Mouse (Mus musculus): ENCODE data around the gene Wfikkn2.
A peak's percentile ranks its signal among the peaks of the same experiment; 100 is the strongest.
"Not testable (repeated sequence)": the region's sequence is repeated elsewhere in the genome, so short reads cannot be mapped to it uniquely, and the experiment has no call there.

The Wfikkn2 gene

DNA sequence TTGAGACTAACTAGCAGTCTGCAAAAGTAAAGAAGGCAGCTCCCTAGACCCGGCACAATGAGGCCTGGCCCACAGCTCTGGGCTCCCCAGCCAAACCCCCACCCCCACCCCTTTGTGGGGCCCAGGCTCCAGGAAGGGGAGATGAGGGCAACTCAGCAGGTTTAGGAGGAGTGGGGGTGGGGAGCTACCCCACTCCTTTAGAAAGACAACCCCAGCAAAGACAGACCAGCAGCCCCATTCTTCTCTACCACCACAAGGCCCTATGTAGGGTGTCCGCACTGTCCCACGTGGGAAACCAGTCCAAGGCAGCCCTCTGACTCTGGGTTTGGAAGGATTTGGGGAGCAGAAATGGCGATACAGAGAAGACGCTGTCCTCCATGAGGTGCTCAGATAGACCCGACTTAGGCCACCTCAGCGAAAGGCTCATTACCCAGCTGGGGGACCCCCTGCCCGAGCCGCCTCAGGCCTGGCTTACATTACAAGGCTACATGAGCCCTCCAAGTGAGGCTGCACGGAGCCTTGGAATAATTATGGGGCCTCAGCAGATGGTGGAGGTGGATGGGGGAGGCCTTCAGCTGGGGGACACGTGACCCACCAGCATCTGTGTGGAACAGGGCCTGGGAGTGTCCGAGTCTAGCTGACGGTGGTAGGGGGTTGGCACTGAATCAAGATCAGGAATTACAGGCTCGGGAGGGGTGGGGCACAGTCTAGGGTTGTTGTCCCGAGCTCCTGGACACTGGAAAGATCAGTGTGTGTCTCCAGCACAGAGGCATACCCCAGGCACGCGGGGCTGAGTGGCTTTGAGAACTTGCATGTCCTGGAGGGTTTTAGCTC is at the start of gene Wfikkn2:
Gene Wfikkn2 (minus strand): TSS at position 51 of the 834 bp plus-strand sequence.
- no peak for DNase-seq

DNA sequence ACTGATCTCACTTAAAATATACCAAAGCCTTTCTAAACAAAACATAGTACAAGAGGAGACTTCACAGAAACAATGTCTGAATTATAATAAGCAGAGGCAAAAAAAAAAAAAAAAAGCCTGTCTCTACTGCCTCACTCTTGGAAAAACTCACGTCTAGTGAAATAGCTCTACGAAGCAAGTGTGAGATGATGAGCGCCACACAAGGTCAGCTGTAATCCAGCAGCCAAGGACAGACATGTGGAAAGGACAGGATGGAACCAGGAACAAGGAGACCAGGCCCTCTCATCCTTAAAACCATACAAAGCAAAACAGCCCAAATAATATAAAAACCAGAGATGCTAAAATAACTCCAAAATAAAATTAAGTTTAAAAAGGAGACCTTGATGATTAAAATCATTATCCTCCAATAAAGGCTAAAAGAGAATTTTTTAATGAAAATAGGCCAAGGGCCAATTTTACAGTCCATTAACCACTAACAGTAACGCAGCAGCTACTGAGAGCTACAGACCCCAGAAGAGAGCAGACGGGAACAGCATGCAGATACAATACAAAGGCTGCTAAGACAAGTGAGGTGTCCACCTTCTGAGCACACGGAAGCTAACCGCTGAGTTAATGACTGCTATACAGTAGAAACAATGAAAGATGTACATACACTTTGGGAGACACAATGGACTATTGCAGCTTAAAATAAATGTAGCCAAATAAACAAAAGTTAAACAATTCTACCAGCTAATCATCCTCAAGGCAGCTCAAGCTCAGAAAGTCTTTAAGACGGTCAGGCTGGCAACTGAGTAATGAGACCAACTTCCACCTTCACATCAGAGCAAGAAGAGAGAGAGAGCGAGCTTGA is 49.4 kb upstream of the Wfikkn2 start:
- no peak for DNase-seq

- no peak for DNase-seq
Observed at GRCm38 (mm10) chr11:94290062-94290740, 44.4 kb upstream of the Wfikkn2 start.

DNA sequence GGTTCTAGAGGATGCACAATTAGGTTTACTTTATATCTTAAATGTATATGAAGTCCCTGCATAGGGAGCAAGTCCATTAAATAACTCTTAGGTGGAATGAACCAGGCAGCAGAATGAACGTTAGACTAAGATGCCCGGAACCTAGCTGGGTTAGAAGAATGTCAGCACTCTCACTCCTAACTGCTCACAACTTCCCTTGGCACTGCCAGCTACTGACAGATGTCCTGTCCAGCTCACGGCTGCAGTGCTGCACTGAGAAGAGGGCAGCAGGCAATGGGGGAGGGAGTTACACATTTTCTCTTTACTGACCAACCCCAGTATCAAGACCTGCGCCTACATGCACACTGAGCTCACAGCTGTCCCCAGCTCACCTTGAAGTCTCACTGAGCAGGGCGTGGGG is 41.3 kb upstream of the Wfikkn2 start:
- no peak for DNase-seq

- DNase-seq: no peak
Observed at GRCm38 (mm10) chr11:94285886-94286574, 40.2 kb upstream of the Wfikkn2 start.

DNA sequence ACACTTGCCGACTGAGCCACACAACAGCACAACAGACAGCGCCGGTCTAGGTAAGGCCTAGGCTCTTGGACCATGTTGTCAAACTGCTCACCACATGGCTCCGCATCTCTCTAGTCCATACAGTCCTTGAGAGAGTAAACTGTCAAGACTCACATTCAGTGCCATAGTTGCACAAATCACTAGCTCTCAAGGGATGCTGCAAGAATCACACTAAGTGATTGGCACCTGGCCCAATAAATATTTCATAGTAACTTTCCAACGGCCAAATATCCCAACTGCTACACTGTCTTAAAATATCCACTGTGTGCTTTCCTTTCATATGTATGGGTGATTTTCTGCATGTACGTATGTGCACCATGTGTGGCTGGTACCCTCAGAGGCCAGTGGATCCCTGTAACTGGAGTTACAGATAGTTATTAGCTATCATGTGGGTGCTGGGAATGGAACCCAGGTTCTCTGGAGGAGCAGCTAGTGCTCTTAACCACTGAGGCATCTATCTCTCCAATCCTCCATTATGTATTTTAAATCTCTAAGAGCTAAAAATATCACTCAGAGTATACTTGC is 37.8 kb upstream of the Wfikkn2 start:
- no peak for DNase-seq

DNA sequence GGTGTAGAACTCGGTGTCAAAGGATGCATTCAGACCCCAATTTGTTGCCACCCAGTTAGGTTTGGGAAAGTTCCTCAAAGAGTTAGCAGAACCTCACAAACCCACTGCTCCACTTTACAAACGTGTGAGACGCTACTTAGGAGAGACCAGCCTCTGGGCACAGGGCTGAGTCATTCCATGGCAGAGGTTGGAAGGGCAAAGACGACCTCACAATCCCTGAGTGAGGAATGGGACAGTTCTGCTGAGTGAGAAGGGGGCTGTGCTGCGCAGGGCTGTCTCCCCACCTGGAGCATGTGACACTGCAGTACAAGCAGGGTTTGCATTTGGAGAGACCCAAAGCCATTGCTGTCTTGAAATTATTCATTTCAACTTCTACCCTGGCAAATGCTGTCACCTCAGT is 36.5 kb upstream of the Wfikkn2 start:
- no peak for DNase-seq

DNA sequence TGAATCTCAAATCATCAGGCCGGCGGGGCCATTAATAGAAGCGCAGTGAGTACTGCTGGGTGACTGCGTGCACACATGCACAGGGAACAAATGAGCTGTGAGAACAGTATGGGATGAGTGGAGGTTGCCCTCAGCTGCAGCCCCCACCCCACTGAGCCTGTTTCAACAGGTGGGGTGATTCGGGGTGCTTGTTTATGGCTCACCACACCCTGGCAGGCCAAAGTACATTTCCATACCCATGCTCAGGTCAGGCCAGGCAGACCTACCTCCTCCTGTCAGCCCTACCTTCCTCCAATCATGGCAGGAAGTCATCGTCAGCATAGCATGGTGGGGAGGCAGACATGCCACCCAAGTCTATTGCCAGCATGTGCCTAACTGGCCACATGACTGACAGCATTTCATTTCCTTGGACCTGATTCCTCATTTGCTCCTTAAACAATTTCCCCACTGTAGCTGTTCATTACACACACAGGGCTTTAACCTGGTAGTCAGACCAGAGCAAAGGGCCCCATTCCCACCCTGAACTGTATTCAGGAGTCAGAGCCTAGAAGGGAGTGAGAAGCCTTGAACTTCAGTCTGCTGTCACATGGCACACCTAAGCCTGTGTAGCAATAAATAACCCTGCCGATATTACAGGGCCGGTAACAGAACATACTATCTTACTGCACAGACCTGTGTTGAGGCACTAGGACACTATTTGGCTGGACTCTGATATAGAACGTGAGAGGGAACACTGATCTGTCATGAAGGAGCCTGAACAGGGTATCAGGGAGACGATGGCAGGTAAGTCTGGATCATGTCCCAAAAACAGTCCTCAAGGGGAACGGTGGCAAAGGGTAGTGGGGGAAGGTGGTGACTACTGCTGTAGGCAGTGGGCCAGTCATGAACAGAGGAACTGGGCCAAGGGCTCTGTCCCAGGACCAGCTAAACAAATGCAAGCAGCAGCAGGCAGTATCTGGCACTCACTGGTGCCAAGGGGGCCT is 35.7 kb upstream of the Wfikkn2 start, which contains the start of gene Gm21885:
Gene Gm21885 (plus strand): TSS at position 675 of the 983 bp plus-strand sequence.
- DNase-seq: no peak

DNA sequence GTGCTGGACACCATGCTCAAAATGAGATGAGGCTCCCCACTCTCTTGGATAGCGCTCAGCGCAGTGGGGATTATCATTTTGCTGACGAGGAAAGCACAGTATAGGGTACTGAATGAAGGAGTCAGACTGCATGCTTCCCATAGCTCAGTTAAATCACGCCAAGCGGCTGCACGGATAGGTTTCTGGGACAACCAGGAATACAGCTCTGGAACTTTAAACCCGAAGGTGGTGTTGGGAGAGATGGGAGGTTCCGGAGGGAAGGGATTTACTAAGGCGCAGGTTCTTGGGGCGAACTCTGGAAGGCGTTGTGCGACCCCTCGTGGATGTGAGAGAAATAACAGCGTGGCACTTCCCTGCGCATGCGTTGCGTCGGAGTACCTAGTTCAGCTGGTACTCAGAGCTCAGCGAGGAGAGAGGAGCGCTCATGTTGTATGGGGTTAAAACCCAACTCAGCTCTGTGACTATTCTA is 31.1 kb upstream of the Wfikkn2 start:
- peak; percentile 84 for DNase-seq

DNA sequence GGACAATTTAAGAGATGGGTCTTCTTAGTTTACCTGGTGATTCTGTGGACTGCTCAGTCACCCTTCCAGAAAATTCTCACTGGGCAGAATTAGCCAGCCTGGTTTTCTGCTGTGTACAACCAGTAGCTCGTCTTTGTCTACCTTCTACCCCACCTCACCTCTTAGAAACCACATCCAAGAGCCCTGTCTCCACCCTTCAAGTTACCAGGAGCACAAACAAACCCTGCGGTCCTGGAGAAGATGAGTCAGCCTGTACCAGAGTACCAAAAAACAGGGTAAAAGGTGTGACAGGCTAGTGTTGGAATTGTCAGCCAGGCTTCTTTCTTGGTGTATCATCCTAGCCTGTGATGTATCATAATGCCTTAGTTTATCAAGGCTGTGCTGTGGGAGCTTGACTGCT is 29.9 kb upstream of the Wfikkn2 start:
- DNase-seq: no peak

GRCm38 (mm10) chr11:94275226-94275625 is 29.4 kb upstream of the Wfikkn2 start:
- no peak for DNase-seq

- no peak for DNase-seq
Observed at GRCm38 (mm10) chr11:94274206-94274867, 28.5 kb upstream of the Wfikkn2 start.

DNA sequence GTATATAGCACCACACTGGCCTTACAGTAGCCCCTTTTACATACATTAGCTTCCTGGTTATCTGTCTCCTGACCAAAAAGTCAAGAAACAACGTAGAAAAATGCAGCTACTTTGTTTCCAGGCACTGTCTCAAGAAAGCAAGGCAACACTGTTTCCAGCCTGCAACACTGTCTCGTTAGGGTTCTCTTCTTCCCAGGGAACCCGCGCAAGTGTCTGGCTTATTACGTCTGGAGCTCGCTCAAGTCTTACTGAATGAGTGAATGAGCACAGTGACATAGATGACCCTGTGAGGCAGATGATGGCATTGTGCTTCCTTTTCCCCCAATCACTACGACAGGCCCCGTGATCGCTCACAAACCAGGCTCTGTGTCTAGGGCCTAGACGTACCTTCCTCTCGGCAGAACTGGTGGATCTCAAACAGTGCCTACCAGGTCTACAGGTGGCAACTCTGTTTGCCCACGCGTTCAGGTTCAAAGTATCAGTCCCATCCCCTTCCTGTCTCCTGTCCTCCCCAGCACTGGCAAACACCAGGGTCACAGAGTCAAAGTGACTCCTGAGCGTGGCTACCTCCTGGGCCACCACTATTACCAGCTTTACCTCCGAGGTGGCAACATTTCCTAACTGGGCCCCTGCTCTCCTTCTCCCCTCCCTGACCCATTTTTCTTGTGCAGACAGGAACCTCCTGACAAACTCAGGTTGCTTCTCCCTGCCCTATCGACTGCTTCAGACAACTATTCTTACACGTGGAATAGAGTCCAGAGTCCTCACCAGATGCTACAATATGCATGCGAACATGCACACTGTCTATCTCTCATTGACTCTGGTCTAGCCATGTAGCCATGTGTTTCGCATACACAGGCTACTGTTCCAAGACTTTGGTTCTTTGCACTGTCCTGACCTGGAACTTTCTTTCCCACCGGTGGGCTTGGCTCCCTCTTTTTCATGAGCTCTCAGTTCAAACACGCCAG is 27.4 kb upstream of the Wfikkn2 start:
- no peak for DNase-seq

- DNase-seq: no peak
Observed at GRCm38 (mm10) chr11:94271015-94271414, 25.2 kb upstream of the Wfikkn2 start.

DNA sequence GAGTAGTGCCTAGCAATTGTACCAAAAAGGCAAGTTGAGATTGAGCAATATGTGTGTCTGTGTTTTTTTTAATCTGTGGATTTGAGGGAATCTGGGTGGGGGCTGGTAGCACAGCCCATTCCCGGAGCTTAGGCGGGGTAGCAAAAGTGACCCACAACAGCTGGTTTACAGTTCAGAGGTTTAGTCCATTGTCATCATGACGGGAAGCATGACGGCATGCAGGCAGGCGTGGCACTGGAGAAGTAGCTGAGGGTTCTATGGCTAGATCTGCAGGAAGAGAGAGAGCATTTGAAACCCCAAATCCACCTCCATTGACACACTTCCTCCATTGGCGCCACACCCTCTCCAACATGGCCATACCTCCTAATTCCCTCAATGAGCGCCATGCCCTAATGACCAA is 24.1 kb upstream of the Wfikkn2 start:
- no peak for DNase-seq

GRCm38 (mm10) chr11:94268761-94269160 is 23.0 kb upstream of the Wfikkn2 start:
- no peak for DNase-seq

DNA sequence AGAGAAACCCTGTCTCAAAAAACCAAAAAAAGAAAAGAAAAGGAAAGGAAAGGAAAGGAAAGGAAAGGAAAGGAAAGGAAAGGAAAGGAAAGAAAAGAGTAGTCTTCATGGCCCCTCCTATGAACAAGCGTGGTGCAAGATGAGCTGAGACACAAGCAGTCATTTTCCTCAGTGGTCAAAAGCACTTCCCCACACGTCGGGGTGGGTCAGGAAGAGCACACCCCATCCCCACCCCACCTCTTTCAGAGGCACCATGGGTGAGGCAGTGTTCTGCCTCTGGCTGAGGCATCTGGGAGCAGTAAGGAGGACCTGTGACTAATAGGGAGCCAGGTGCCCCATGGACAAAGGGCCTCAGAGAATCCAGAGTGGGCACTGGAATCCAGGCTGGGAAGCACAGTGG is 20.4 kb upstream of the Wfikkn2 start:
- DNase-seq: not testable (repeated sequence)

- DNase-seq: peak; percentile 61
Observed at GRCm38 (mm10) chr11:94265134-94265785, 19.5 kb upstream of the Wfikkn2 start.
